Mouse (Mus musculus) testis, adult 2 months (tissue): ENCODE measurements around the gene Rap1b. TPM values are rescaled to one million over a fixed set of nuclear protein-coding genes. Genes with fewer than 3 reads are reported as not detected.

Experiments
- H3K27ac ChIP-seq: fragments of 200-500 bp; 2 replicates; pipeline ENCODE4 v1.5.1; 2012; ENCODE audit warnings: low read depth, low read length; ENCODE audit not compliant: control insufficient read depth, insufficient read depth
- H3K27me3 ChIP-seq: fragments of 200-500 bp; 2 replicates; pipeline ENCODE4 v1.6.1; 2012; ENCODE audit warnings: mild to moderate bottlenecking, low read length, moderate library complexity; ENCODE audit not compliant: control insufficient read depth, insufficient read depth
- H3K36me3 ChIP-seq: fragments of 200-500 bp; 2 replicates; pipeline ENCODE4 v1.6.1; 2012; ENCODE audit warnings: mild to moderate bottlenecking, low read length; ENCODE audit not compliant: control insufficient read depth, insufficient read depth
- H3K4me1 ChIP-seq: fragments of 200-500 bp; 2 replicates; pipeline ENCODE4 v1.6.1; 2012; ENCODE audit warnings: low read length; ENCODE audit not compliant: control insufficient read depth, insufficient read depth
- H3K4me3 ChIP-seq: fragments of 200-500 bp; 2 replicates; pipeline ENCODE4 v1.5.1; 2012; ENCODE audit warnings: low read depth, mild to moderate bottlenecking, low read length, moderate library complexity, mixed read lengths; ENCODE audit not compliant: control insufficient read depth
- CTCF ChIP-seq: fragments of 200-500 bp; IDR thresholded peaks from 2 replicates; pipeline ENCODE4 v1.5.1; 2012; ENCODE audit warnings: low read depth, mild to moderate bottlenecking, inconsistent platforms, low read length, moderate library complexity; ENCODE audit not compliant: control insufficient read depth, insufficient read depth, insufficient replicate concordance
- POLR2A ChIP-seq: fragments of 200-500 bp; IDR thresholded peaks from 2 replicates; pipeline ENCODE4 v1.6.1; 2012; ENCODE audit warnings: low read depth, mild to moderate bottlenecking, inconsistent platforms, low read length, moderate library complexity; ENCODE audit not compliant: control insufficient read depth
- polyA plus RNA-seq: library from polyadenylated mRNA; depleted of rRNA; stranded (reverse); fragments of >200 nt; gene quantifications from 2 replicates; pipeline ENCODE4 v1.2.3, GENCODE M21; 2012

The Rap1b gene
- polyA plus RNA-seq, 1 experiment: 13.8 TPM

- no peak for TF ChIP-seq CTCF
- no peak for TF ChIP-seq POLR2A
- Histone ChIP-seq H3K27me3 (no peaks in the 10 kb centered on the region), H3K27ac (no peak overlapping the region), H3K4me1 (peaks cover 2% of the 10 kb centered on the region; the same call in 1 of the 2 replicates), H3K4me3 (no peak overlapping the region), H3K36me3 (no peaks in the 10 kb centered on the region)
Measured at GRCm38 (mm10) chr10:117884760-117885159, 38.9 kb upstream of the Rap1b start.

GRCm38 (mm10) chr10:117883438-117883837 is 37.6 kb upstream of the Rap1b start:
- TF ChIP-seq CTCF (no peak), POLR2A (no peak)
- H3K4me1 ChIP-seq: no peaks in the 10 kb centered on the region

GRCm38 (mm10) chr10:117878628-117879027 is 32.8 kb upstream of the Rap1b start:
- Histone ChIP-seq H3K36me3 (no peaks in the 10 kb centered on the region), H3K4me3 (no peak overlapping the region), H3K27ac (no peak overlapping the region), H3K4me1 (no peaks in the 10 kb centered on the region), H3K27me3 (no peaks in the 10 kb centered on the region)
- no peak for TF ChIP-seq CTCF
- TF ChIP-seq POLR2A: no peak

More at GRCm38 (mm10) chr10:117883438-117883837, 37.6 kb upstream of the Rap1b start:
- Histone ChIP-seq H3K36me3 (no peaks in the 10 kb centered on the region), H3K27ac (no peak overlapping the region), H3K27me3 (no peaks in the 10 kb centered on the region), H3K4me3 (no peak overlapping the region)

- Histone ChIP-seq H3K36me3 (no peaks in the 10 kb centered on the region), H3K4me3 (no peak overlapping the region)
- TF ChIP-seq POLR2A (no peak), CTCF (no peak)
Measured at GRCm38 (mm10) chr10:117876801-117877200, 31.0 kb upstream of the Rap1b start.

GRCm38 (mm10) chr10:117876400-117876799 is 30.6 kb upstream of the Rap1b start:
- no peak for TF ChIP-seq CTCF
- no peak for TF ChIP-seq POLR2A

More at GRCm38 (mm10) chr10:117876801-117877200, 31.0 kb upstream of the Rap1b start:
- no peaks in the 10 kb centered on the region for H3K27me3 ChIP-seq
- H3K27ac ChIP-seq: no peak overlapping the region
- H3K4me1 ChIP-seq: no peaks in the 10 kb centered on the region

GRCm38 (mm10) chr10:117874936-117875335 is 29.1 kb upstream of the Rap1b start:
- Histone ChIP-seq H3K4me3 (no peak overlapping the region), H3K27me3 (no peaks in the 10 kb centered on the region), H3K27ac (no peak overlapping the region), H3K4me1 (peaks cover 3% of the 10 kb centered on the region; the same call in 1 of the 2 replicates), H3K36me3 (no peaks in the 10 kb centered on the region)
- no peak for TF ChIP-seq POLR2A
- no peak for TF ChIP-seq CTCF

More at GRCm38 (mm10) chr10:117876400-117876799, 30.6 kb upstream of the Rap1b start:
- H3K27ac ChIP-seq: no peak overlapping the region
- no peaks in the 10 kb centered on the region for H3K36me3 ChIP-seq
- H3K27me3 ChIP-seq: no peaks in the 10 kb centered on the region
- no peak overlapping the region for H3K4me3 ChIP-seq
- H3K4me1 ChIP-seq: no peaks in the 10 kb centered on the region

- no peak overlapping the region for H3K27ac ChIP-seq
- no peaks in the 10 kb centered on the region for H3K36me3 ChIP-seq
- no peaks in the 10 kb centered on the region for H3K27me3 ChIP-seq
- no peak for TF ChIP-seq CTCF
- no peak for TF ChIP-seq POLR2A
- H3K4me3 ChIP-seq: no peak overlapping the region
- peaks cover 3% of the 10 kb centered on the region; the same call in 1 of the 2 replicates for H3K4me1 ChIP-seq
Measured at GRCm38 (mm10) chr10:117873952-117874351, 28.1 kb upstream of the Rap1b start.
